Mouse (Mus musculus): ENCODE measurements around the gene Zan.
A peak's percentile ranks its signal among the peaks of the same experiment; 100 is the strongest.

Zan gene

GRCm38 (mm10) chr5:137476964-137477363, at the start of gene Zan:
TSS of gene Zan (minus strand) at chr5:137477064.
- DNase-seq (ENCODE audit: low spot score in 2 of 2) = no peak

GRCm38 (mm10) chr5:137526192-137526936, 49.5 kb upstream of the Zan start:
- no peak for DNase-seq (ENCODE audit: low spot score in 2 of 2)

GRCm38 (mm10) chr5:137525511-137525910, 48.6 kb upstream of the Zan start:
- DNase-seq (ENCODE audit: low spot score in 2 of 2) = no peak

- DNase-seq (ENCODE audit: low spot score in 2 of 2) = no peak
Measured at GRCm38 (mm10) chr5:137524671-137525070, 47.8 kb upstream of the Zan start.

GRCm38 (mm10) chr5:137524251-137524515, 47.3 kb upstream of the Zan start:
- DNase-seq (ENCODE audit: low spot score in 2 of 2) = no peak

GRCm38 (mm10) chr5:137523396-137524250, 46.8 kb upstream of the Zan start:
- DNase-seq (ENCODE audit: low spot score in 2 of 2) = peak in 1 of 2 experiments; percentile 4

GRCm38 (mm10) chr5:137522711-137523110, 45.8 kb upstream of the Zan start:
- no peak for DNase-seq (ENCODE audit: low spot score in 2 of 2)

GRCm38 (mm10) chr5:137521861-137522260, 45.0 kb upstream of the Zan start:
- DNase-seq (ENCODE audit: low spot score in 2 of 2) = no peak

- no peak for DNase-seq (ENCODE audit: low spot score in 2 of 2)
Measured at GRCm38 (mm10) chr5:137519691-137520550, 43.1 kb upstream of the Zan start.

GRCm38 (mm10) chr5:137518436-137518835, 41.6 kb upstream of the Zan start, which contains the start of gene Gigyf1:
TSS of gene Gigyf1 (plus strand) at chr5:137518548.
- DNase-seq (ENCODE audit: low spot score in 2 of 2) = no peak

GRCm38 (mm10) chr5:137514811-137515210, 37.9 kb upstream of the Zan start:
- no peak for DNase-seq (ENCODE audit: low spot score in 2 of 2)

GRCm38 (mm10) chr5:137513951-137514721, 37.3 kb upstream of the Zan start:
- peak in 1 of 2 experiments; percentile 6 for DNase-seq (ENCODE audit: low spot score in 2 of 2)

GRCm38 (mm10) chr5:137512847-137513794, 36.3 kb upstream of the Zan start:
- no peak for DNase-seq (ENCODE audit: low spot score in 2 of 2)

- DNase-seq (ENCODE audit: low spot score in 2 of 2) = no peak
Measured at GRCm38 (mm10) chr5:137511706-137512105, 34.8 kb upstream of the Zan start.

GRCm38 (mm10) chr5:137510573-137511390, 33.9 kb upstream of the Zan start:
- peak in 1 of 2 experiments; percentile 6 for DNase-seq (ENCODE audit: low spot score in 2 of 2)

- peak in 1 of 2 experiments; percentile 70 for DNase-seq (ENCODE audit: low spot score in 2 of 2)
Measured at GRCm38 (mm10) chr5:137510014-137510501, 33.2 kb upstream of the Zan start.

GRCm38 (mm10) chr5:137504041-137504440, 27.2 kb upstream of the Zan start:
- no peak for DNase-seq (ENCODE audit: low spot score in 2 of 2)

- DNase-seq (ENCODE audit: low spot score in 2 of 2) = peak in 1 of 2 experiments; percentile 69
Measured at GRCm38 (mm10) chr5:137502667-137503110, 25.8 kb upstream of the Zan start.
